Mouse (Mus musculus): Measurements from ENCODE around the gene D17Wsu92e. TPM values are rescaled to one million over a fixed set of nuclear protein-coding genes. Genes with fewer than 3 reads are reported as not detected.

D17Wsu92e gene
- total and polyA plus RNA-seq, 3 experiments: 112 to 151 (median 136) TPM

- no peak for TF ChIP-seq CTCF (IDR thresholded peaks at IDR 0.05)
- TF ChIP-seq EP300 (IDR thresholded peaks at IDR 0.05; ENCODE audit: insufficient read depth, low read depth, low read length): no peak
- TF ChIP-seq POLR2A (IDR thresholded peaks at IDR 0.05; ENCODE audit: insufficient read depth, low read depth, low read length): no peak
- Histone ChIP-seq H3K27ac (no peak overlapping the region), H3K36me3 (ENCODE audit: control insufficient read depth, insufficient read depth, low read length) (no peaks in the 10 kb centered on the region), H3K27me3 (ENCODE audit: control insufficient read depth, insufficient read depth, low read length) (no peaks in the 10 kb centered on the region), H3K4me1 (ENCODE audit: control insufficient read depth, insufficient read depth, low read length) (no peaks in the 10 kb centered on the region), H3K79me2 (replicated peaks; ENCODE audit: control insufficient read depth, insufficient read depth, low read length) (no peaks in the 10 kb centered on the region), H3K9ac (ENCODE audit: low read depth, low read length) (no peak overlapping the region), H3K4me3 (no peak overlapping the region)
- WGBS: 45% methylated on average over 5 of the region's 5 CpGs
- intact Hi-C loops (cut with DNase I): no loop called here
- DNase-seq: no peak
Observed at GRCm38 (mm10) chr17:27732152-27732551, 88.3 kb downstream of the D17Wsu92e start.

GRCm38 (mm10) chr17:27728770-27729169 is 91.7 kb downstream of the D17Wsu92e start, which contains the start of gene Spdef:
Gene Spdef (minus strand): TSS chr17:27728955.
- H3K36me3 ChIP-seq (ENCODE audit: control insufficient read depth, insufficient read depth, low read length): no peaks in the 10 kb centered on the region
- no peak within 1 kb of the TSS for H3K4me3 ChIP-seq
- no peaks in the 10 kb centered on the region for H3K4me1 ChIP-seq (ENCODE audit: control insufficient read depth, insufficient read depth, low read length)
- no peaks in the 10 kb centered on the region for H3K27me3 ChIP-seq (ENCODE audit: control insufficient read depth, insufficient read depth, low read length)
- H3K79me2 ChIP-seq (replicated peaks; ENCODE audit: control insufficient read depth, insufficient read depth, low read length): no peaks in the 10 kb centered on the region
- H3K27ac ChIP-seq: no peak within 1 kb of the TSS
- intact Hi-C loops (cut with DNase I): no loop called here
- H3K9ac ChIP-seq (ENCODE audit: low read depth, low read length): no peak within 1 kb of the TSS
- TF ChIP-seq EP300 (IDR thresholded peaks at IDR 0.05; ENCODE audit: insufficient read depth, low read depth, low read length) (no peak), CTCF (IDR thresholded peaks at IDR 0.05) (no peak), POLR2A (IDR thresholded peaks at IDR 0.05; ENCODE audit: insufficient read depth, low read depth, low read length) (no peak)
- 79% methylated on average over 10 of the region's 10 CpGs for WGBS
- no peak for DNase-seq

GRCm38 (mm10) chr17:27726527-27726926 is 93.9 kb downstream of the D17Wsu92e start:
- no peak overlapping the region for H3K9ac ChIP-seq (ENCODE audit: low read depth, low read length)
- no peak overlapping the region for H3K27ac ChIP-seq
- no peaks in the 10 kb centered on the region for H3K27me3 ChIP-seq (ENCODE audit: control insufficient read depth, insufficient read depth, low read length)
- H3K36me3 ChIP-seq (ENCODE audit: control insufficient read depth, insufficient read depth, low read length): no peaks in the 10 kb centered on the region
- no peak overlapping the region for H3K4me3 ChIP-seq
- no peaks in the 10 kb centered on the region for H3K79me2 ChIP-seq (replicated peaks; ENCODE audit: control insufficient read depth, insufficient read depth, low read length)
- 42% methylated on average over 7 of the region's 7 CpGs for WGBS
- DNase-seq: no peak
- TF ChIP-seq CTCF (IDR thresholded peaks at IDR 0.05) (no peak), EP300 (IDR thresholded peaks at IDR 0.05; ENCODE audit: insufficient read depth, low read depth, low read length) (no peak), POLR2A (IDR thresholded peaks at IDR 0.05; ENCODE audit: insufficient read depth, low read depth, low read length) (no peak)
- intact Hi-C loops (cut with DNase I): no loop called here
- no peaks in the 10 kb centered on the region for H3K4me1 ChIP-seq (ENCODE audit: control insufficient read depth, insufficient read depth, low read length)

- H3K27me3 ChIP-seq (ENCODE audit: control insufficient read depth, insufficient read depth, low read length): no peaks in the 10 kb centered on the region
- no peak for TF ChIP-seq POLR2A (IDR thresholded peaks at IDR 0.05; ENCODE audit: insufficient read depth, low read depth, low read length)
- no peak for TF ChIP-seq CTCF (IDR thresholded peaks at IDR 0.05)
- no peak for TF ChIP-seq EP300 (IDR thresholded peaks at IDR 0.05; ENCODE audit: insufficient read depth, low read depth, low read length)
- H3K27ac ChIP-seq: no peak overlapping the region
- DNase-seq: no peak
- no peaks in the 10 kb centered on the region for H3K36me3 ChIP-seq (ENCODE audit: control insufficient read depth, insufficient read depth, low read length)
- intact Hi-C loops (cut with DNase I): no loop called here
- H3K79me2 ChIP-seq (replicated peaks; ENCODE audit: control insufficient read depth, insufficient read depth, low read length): no peaks in the 10 kb centered on the region
- WGBS: 27% methylated on average over 10 of the region's 10 CpGs
- H3K4me3 ChIP-seq: no peak overlapping the region
- H3K9ac ChIP-seq (ENCODE audit: low read depth, low read length): no peak overlapping the region
- no peaks in the 10 kb centered on the region for H3K4me1 ChIP-seq (ENCODE audit: control insufficient read depth, insufficient read depth, low read length)
Observed at GRCm38 (mm10) chr17:27725412-27725811, 95.0 kb downstream of the D17Wsu92e start.

- no peaks in the 10 kb centered on the region for H3K36me3 ChIP-seq (ENCODE audit: control insufficient read depth, insufficient read depth, low read length)
- intact Hi-C loops (cut with DNase I): no loop called here
- H3K4me1 ChIP-seq (ENCODE audit: control insufficient read depth, insufficient read depth, low read length): no peaks in the 10 kb centered on the region
- no peak for DNase-seq
- H3K79me2 ChIP-seq (replicated peaks; ENCODE audit: control insufficient read depth, insufficient read depth, low read length): no peaks in the 10 kb centered on the region
- no peaks in the 10 kb centered on the region for H3K27me3 ChIP-seq (ENCODE audit: control insufficient read depth, insufficient read depth, low read length)
- no peak overlapping the region for H3K9ac ChIP-seq (ENCODE audit: low read depth, low read length)
- 42% methylated on average over 10 of the region's 10 CpGs for WGBS
- TF ChIP-seq POLR2A (IDR thresholded peaks at IDR 0.05; ENCODE audit: insufficient read depth, low read depth, low read length) (no peak), CTCF (IDR thresholded peaks at IDR 0.05) (no peak), EP300 (IDR thresholded peaks at IDR 0.05; ENCODE audit: insufficient read depth, low read depth, low read length) (no peak)
- no peak overlapping the region for H3K4me3 ChIP-seq
- H3K27ac ChIP-seq: no peak overlapping the region
Observed at GRCm38 (mm10) chr17:27725011-27725410, 95.4 kb downstream of the D17Wsu92e start.

GRCm38 (mm10) chr17:27724327-27724726 is 96.1 kb downstream of the D17Wsu92e start:
- WGBS: 29% methylated on average over 3 of the region's 3 CpGs
- Histone ChIP-seq H3K4me3 (no peak overlapping the region), H3K79me2 (replicated peaks; ENCODE audit: control insufficient read depth, insufficient read depth, low read length) (no peaks in the 10 kb centered on the region), H3K27me3 (ENCODE audit: control insufficient read depth, insufficient read depth, low read length) (no peaks in the 10 kb centered on the region), H3K36me3 (ENCODE audit: control insufficient read depth, insufficient read depth, low read length) (no peaks in the 10 kb centered on the region), H3K4me1 (ENCODE audit: control insufficient read depth, insufficient read depth, low read length) (no peaks in the 10 kb centered on the region), H3K9ac (ENCODE audit: low read depth, low read length) (no peak overlapping the region), H3K27ac (no peak overlapping the region)
- TF ChIP-seq CTCF (IDR thresholded peaks at IDR 0.05) (no peak), EP300 (IDR thresholded peaks at IDR 0.05; ENCODE audit: insufficient read depth, low read depth, low read length) (no peak), POLR2A (IDR thresholded peaks at IDR 0.05; ENCODE audit: insufficient read depth, low read depth, low read length) (no peak)
- intact Hi-C loops (cut with DNase I): no loop called here
- DNase-seq: no peak
